Comparison of ENCODE assay signal across 14 mouse cellular contexts in the genomic region with DNA sequence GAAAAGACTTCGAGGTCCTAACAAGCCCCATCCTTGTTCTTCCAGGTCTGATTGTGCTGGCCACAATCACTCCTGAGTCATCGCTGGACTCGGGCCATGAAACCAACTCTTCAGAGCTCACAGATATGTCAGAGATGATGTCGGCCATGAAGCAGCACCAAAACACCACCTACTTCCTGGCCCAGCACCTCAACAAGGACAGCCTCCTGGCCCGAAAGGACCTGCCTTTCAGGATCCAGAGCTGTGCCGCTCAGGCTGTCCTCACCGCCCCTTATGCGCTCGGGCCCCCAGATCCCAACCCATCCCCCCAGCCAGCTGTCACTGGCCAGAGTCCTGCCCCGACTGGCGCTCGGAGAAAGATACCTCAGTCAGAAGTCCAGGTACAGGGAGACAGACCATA. TPM values are rescaled to one million over a fixed set of nuclear protein-coding genes. Genes with fewer than 3 reads are reported as not detected.
DNase-seq lines count a peak whose midpoint lies in the region; ATAC-seq lines count a peak whose summit lies in the region.
"Had no signal": no experiment of that assay in that cellular context is flagged by ENCODE, and none has a peak within 500 bp of the region (broad histone marks: within the 10 kb centered on the region; RNA-seq: fewer than 3 reads in every experiment).

No protein-coding gene starts in this region.

- DNase-seq in frontal cortex, adult 2 months (ENCODE audit: extremely low spot score in 1 of 2, low spot score in 1 of 2) = no peak
- peak; percentile 79 for DNase-seq in 3T3-L1 (ENCODE audit: low read depth, low spot score)
- DNase-seq in adrenal gland, postnatal 25 days = peak; percentile 50
- peak; percentile 58 for DNase-seq in cerebellum, adult 9-11 months
- no peak for DNase-seq in spleen, postnatal 4 days (ENCODE audit: low spot score in 2 of 2)
- DNase-seq in thymus, adult 18-20 months = no peak
- DNase-seq: forebrain, postnatal 0 days; gastrocnemius, postnatal 14 days; heart, postnatal 4 days; kidney, adult 8-10 months; lung, postnatal 36 days; retina, postnatal 1 day had no signal

- peak; percentile 66 for ATAC-seq in frontal cortex, adult (ENCODE audit: low TSS enrichment)
- ATAC-seq in megakaryocyte progenitor cell, adult 5-6 weeks (replicated peaks; ENCODE audit: poor library complexity) = no peak
- ATAC-seq: forebrain, postnatal 0 days had no signal

RNA-seq across cellular contexts. Expression of a gene that starts 25.9 kb away (rescaled TPM):
- 57.8 and 70.9 TPM in 2 replicates for polyA plus RNA-seq in frontal cortex, adult 2 months (2012; rRNA removed)
- total RNA-seq in adrenal gland, postnatal 25 days (2021) = 16.2 and 18.5 TPM in 2 replicates
- total RNA-seq in megakaryocyte progenitor cell, adult 5-6 weeks (2015) = 95.7 and 101 TPM in 2 replicates
- total RNA-seq in megakaryocyte progenitor cell, adult 5-6 weeks (2017) = 76.2 and 93.0 TPM in 2 replicates

Comparison
In these comparisons a context has a peak if more than half of its experiments do, and no peak if none do; other contexts are left out.
1. DNase-seq: peak in 3T3-L1 (single experiment), adrenal gland, postnatal 25 days (single experiment) and cerebellum, adult 9-11 months (single experiment); none in frontal cortex, adult 2 months (0 of 2), spleen, postnatal 4 days (0 of 2) and thymus, adult 18-20 months (0 of 2).